Mouse (Mus musculus) lung, embryonic 14.5 days (tissue): ENCODE results near the gene Lgr6. TPM values are rescaled to one million over a fixed set of nuclear protein-coding genes. Genes with fewer than 3 reads are reported as not detected.

ENCODE experiments used
- ATAC-seq: fragments of 200-750 bp; cut with Nextera tagmentation; 2 replicates; pipeline ENCODE4 v1.8.0; 2017; ENCODE audit warnings: mild to moderate bottlenecking, moderate TSS enrichment, moderate library complexity; ENCODE audit not compliant: insufficient read depth
- DNase-seq: peaks from one replicate; pipeline ENCODE4 v3.0.0-alpha.2; 2015
- H3K27ac ChIP-seq: fragments of 300-500 bp; sonication (generic); 2 replicates; pipeline ENCODE4 v1.5.1; 2014; ENCODE audit warnings: low read depth, mild to moderate bottlenecking, moderate library complexity
- H3K27me3 ChIP-seq: fragments of 300-500 bp; sonication (generic); 2 replicates; pipeline ENCODE4 v1.6.1; 2014; ENCODE audit warnings: low read length, control low read depth; ENCODE audit not compliant: insufficient read depth
- H3K36me3 ChIP-seq: fragments of 300-500 bp; sonication (generic); 2 replicates; pipeline ENCODE4 v1.6.1; 2014; ENCODE audit warnings: control low read depth; ENCODE audit not compliant: insufficient read depth
- H3K4me1 ChIP-seq: fragments of 300-500 bp; sonication (generic); 2 replicates; pipeline ENCODE4 v1.6.1; 2014; ENCODE audit warnings: antibody characterized with exemption, control low read depth; ENCODE audit not compliant: insufficient read depth
- H3K4me2 ChIP-seq: fragments of 300-500 bp; sonication (generic); 2 replicates; pipeline ENCODE4 v1.6.1; 2014; ENCODE audit warnings: mild to moderate bottlenecking
- H3K4me3 ChIP-seq: fragments of 300-500 bp; sonication (generic); 2 replicates; pipeline ENCODE4 v1.5.1; 2014; ENCODE audit warnings: low read depth, low read length
- H3K9ac ChIP-seq: fragments of 300-500 bp; sonication (generic); 2 replicates; pipeline ENCODE4 v1.6.1; 2014
- H3K9me3 ChIP-seq: fragments of 300-500 bp; sonication (generic); 2 replicates; pipeline ENCODE4 v1.6.1; 2016; ENCODE audit warnings: low read depth, low read length, control low read depth
- CTCF ChIP-seq: IDR thresholded peaks from 2 replicates; pipeline ENCODE4 v1.5.1; 2016; ENCODE audit warnings: antibody characterized with exemption, low read depth
- WGBS: fragments of 180-500 bp; shearing (Covaris S2); extraction: QIAGEN DNeasy Blood & Tissue Kit; methylation state at CpG from one replicate; pipeline ENCODE4 v1.1.7; 2014; 5-methylcytosine and 5-hydroxymethylcytosine counted together
- polyA plus RNA-seq: library from polyadenylated mRNA; unstranded; fragments of >200 nt; fragmentation: Nextera tagmentation; extraction: Ambion mirVana; gene quantifications from 2 replicates; pipeline ENCODE4 v1.2.1, GENCODE M21; 2014

The Lgr6 gene
- polyA plus RNA-seq, 1 experiment from 2014 or later = 11.1 TPM

- ATAC-seq = no peak
Observed at GRCm38 (mm10) chr1:134992046-134992645, 112.9 kb downstream of the Lgr6 start.

GRCm38 (mm10) chr1:134989372-134989771 lies 115.7 kb downstream of the Lgr6 start:
- no peaks in the 10 kb centered on the region for H3K9me3 ChIP-seq
- TF ChIP-seq CTCF = peak; percentile 96
- H3K36me3 ChIP-seq = no peaks in the 10 kb centered on the region
- no peak overlapping the region for H3K27ac ChIP-seq
- 7% methylated on average over 7 of the region's 7 CpGs for WGBS
- no peak overlapping the region for H3K4me3 ChIP-seq
- no peak overlapping the region for H3K9ac ChIP-seq
- no peak overlapping the region for H3K4me2 ChIP-seq
- ATAC-seq (no peak), DNase-seq (peak; percentile 96)
- no peaks in the 10 kb centered on the region for H3K4me1 ChIP-seq
- peaks cover 17% of the 10 kb centered on the region; the same call in 1 of the 2 replicates for H3K27me3 ChIP-seq

More at GRCm38 (mm10) chr1:134992046-134992645, 112.9 kb downstream of the Lgr6 start:
- Histone ChIP-seq H3K4me2 (no peak overlapping the region), H3K27ac (no peak overlapping the region), H3K27me3 (peaks cover 17% of the 10 kb centered on the region; the same call in 1 of the 2 replicates), H3K4me3 (no peak overlapping the region), H3K9ac (no peak overlapping the region), H3K36me3 (no peaks in the 10 kb centered on the region), H3K4me1 (no peaks in the 10 kb centered on the region), H3K9me3 (no peaks in the 10 kb centered on the region)
- no peak for DNase-seq
- 25% methylated on average over 8 of the region's 8 CpGs for WGBS
- no peak for TF ChIP-seq CTCF

GRCm38 (mm10) chr1:134987962-134988341 lies 117.1 kb downstream of the Lgr6 start:
- DNase-seq (no peak), ATAC-seq (peak; percentile 36)
- 9% methylated on average over 14 of the region's 14 CpGs for WGBS
- H3K9me3 ChIP-seq = no peaks in the 10 kb centered on the region
- peak overlapping the region; percentile 39 for H3K4me3 ChIP-seq
- H3K36me3 ChIP-seq = no peaks in the 10 kb centered on the region
- peaks cover 17% of the 10 kb centered on the region; the same call in 1 of the 2 replicates for H3K27me3 ChIP-seq
- no peak overlapping the region for H3K27ac ChIP-seq
- peak overlapping the region; percentile 73 for H3K4me2 ChIP-seq
- TF ChIP-seq CTCF = no peak
- H3K4me1 ChIP-seq = no peaks in the 10 kb centered on the region
- H3K9ac ChIP-seq = peak overlapping the region; percentile 43

GRCm38 (mm10) chr1:134987173-134987961 lies 117.7 kb downstream of the Lgr6 start:
- H3K36me3 ChIP-seq = no peaks in the 10 kb centered on the region
- no peaks in the 10 kb centered on the region for H3K4me1 ChIP-seq
- ATAC-seq = peak; percentile 84
- H3K9ac ChIP-seq = peak overlapping the region; percentile 43
- no peaks in the 10 kb centered on the region for H3K9me3 ChIP-seq
- WGBS = 31% methylated on average over 48 of the region's 48 CpGs
- H3K4me3 ChIP-seq = peak overlapping the region; percentile 39
- peaks cover 17% of the 10 kb centered on the region; the same call in 1 of the 2 replicates for H3K27me3 ChIP-seq
- no peak for TF ChIP-seq CTCF
- H3K27ac ChIP-seq = no peak overlapping the region
- DNase-seq = peak; percentile 85
- peak overlapping the region; percentile 73 for H3K4me2 ChIP-seq

- DNase-seq = peak; percentile 35
- Histone ChIP-seq H3K4me1 (no peaks in the 10 kb centered on the region), H3K27ac (no peak overlapping the region), H3K9me3 (no peaks in the 10 kb centered on the region), H3K4me2 (no peak overlapping the region), H3K27me3 (no peaks in the 10 kb centered on the region), H3K36me3 (peaks cover 53% of the 10 kb centered on the region), H3K9ac (no peak overlapping the region), H3K4me3 (no peak overlapping the region)
- WGBS = 62% methylated on average over 1 of the region's 1 CpGs
- TF ChIP-seq CTCF = peak; percentile 52
- no peak for ATAC-seq
Observed at GRCm38 (mm10) chr1:134972920-134973319, 132.2 kb downstream of the Lgr6 start.

- Histone ChIP-seq H3K9ac (no peak overlapping the region), H3K36me3 (peaks cover 28% of the 10 kb centered on the region), H3K4me2 (no peak overlapping the region), H3K27ac (no peak overlapping the region), H3K9me3 (no peaks in the 10 kb centered on the region), H3K4me3 (no peak overlapping the region), H3K27me3 (no peaks in the 10 kb centered on the region), H3K4me1 (peaks cover 4% of the 10 kb centered on the region; the same call in 1 of the 2 replicates)
- ATAC-seq = no peak
- TF ChIP-seq CTCF = no peak
- no peak for DNase-seq
- 96% methylated on average over 2 of the region's 2 CpGs for WGBS
Observed at GRCm38 (mm10) chr1:134965430-134965829, 139.6 kb downstream of the Lgr6 start.

- Histone ChIP-seq H3K9ac (peak overlapping the region; percentile 64), H3K9me3 (no peaks in the 10 kb centered on the region), H3K4me1 (peaks cover 4% of the 10 kb centered on the region; the same call in 1 of the 2 replicates), H3K27me3 (no peaks in the 10 kb centered on the region), H3K27ac (peak overlapping the region; percentile 51), H3K4me3 (peak overlapping the region; percentile 65), H3K4me2 (peak overlapping the region; percentile 80), H3K36me3 (peaks cover 3% of the 10 kb centered on the region; the same call in 1 of the 2 replicates)
- 0 out of 2 replicates have a peak, but pooled peaks have one; percentile 2 for TF ChIP-seq CTCF
- peak; percentile 53 for ATAC-seq
- WGBS = 2% methylated on average over 11 of the region's 11 CpGs
- DNase-seq = peak; percentile 41
Observed at GRCm38 (mm10) chr1:134962821-134963220, 142.3 kb downstream of the Lgr6 start.
